Mouse (Mus musculus): ENCODE data around the gene Capzb.
A peak's percentile ranks its signal among the peaks of the same experiment; 100 is the strongest.

The Capzb gene

GRCm38 (mm10) chr4:139234261-139234660, 41.6 kb downstream of the Capzb start:
- DNase-seq (ENCODE audit: low read depth, low spot score), result no peak

DNA sequence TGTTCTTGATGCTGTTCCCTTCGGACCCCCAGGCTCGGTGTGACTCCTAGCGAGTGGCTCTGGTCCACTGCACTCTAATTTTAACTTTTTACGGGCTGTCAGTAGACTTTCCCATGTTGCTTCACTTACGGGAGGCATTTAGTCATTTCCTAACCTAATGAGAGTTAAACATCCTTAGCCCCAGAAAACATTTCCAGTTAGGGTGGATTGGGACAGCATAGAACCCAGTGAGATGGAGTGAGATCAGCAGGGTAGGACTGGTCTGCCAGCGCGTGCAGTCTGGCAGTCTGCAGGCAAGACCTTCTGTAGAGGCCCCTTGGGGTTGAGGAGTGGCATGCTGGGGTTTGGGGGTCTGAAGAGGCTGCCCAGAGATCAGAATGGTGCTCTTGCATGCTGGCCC, 42.9 kb downstream of the Capzb start:
- DNase-seq (ENCODE audit: low read depth, low spot score), result no peak

GRCm38 (mm10) chr4:139238612-139239011, 45.9 kb downstream of the Capzb start:
- no peak for DNase-seq (ENCODE audit: low read depth, low spot score)

- DNase-seq (ENCODE audit: low read depth, low spot score), result peak; percentile 68
These were observed 47.6 kb downstream of the Capzb start for GRCm38 (mm10) chr4:139240334-139240733.

GRCm38 (mm10) chr4:139241678-139242606, 49.2 kb downstream of the Capzb start:
- no peak for DNase-seq (ENCODE audit: low read depth, low spot score)

- DNase-seq (ENCODE audit: low read depth, low spot score), result no peak
These were observed 49.9 kb downstream of the Capzb start for GRCm38 (mm10) chr4:139242607-139242955.

GRCm38 (mm10) chr4:139244176-139244575, 51.5 kb downstream of the Capzb start:
- no peak for DNase-seq (ENCODE audit: low read depth, low spot score)

- DNase-seq (ENCODE audit: low read depth, low spot score), result no peak
These were observed 52.1 kb downstream of the Capzb start for GRCm38 (mm10) chr4:139244766-139245165.

DNA sequence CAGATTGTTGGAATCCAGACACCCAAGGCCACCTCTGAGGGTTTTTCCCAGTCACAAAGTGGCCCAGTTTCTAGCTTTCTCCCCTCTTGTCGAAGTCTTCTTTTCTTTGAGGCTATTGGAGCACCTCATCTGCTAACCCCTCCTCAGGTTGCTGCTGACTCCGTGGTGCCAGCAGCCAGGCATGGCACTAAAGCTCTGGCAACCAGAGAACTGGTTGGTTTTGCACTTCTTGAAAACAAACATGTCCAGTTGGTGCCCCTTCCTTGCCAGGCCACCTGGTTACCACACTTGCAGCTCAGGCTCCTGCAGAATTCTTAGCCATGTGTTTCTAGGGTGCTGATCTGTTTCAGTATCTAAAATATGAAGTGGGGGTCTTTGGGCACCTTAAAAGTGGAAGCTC, 52.8 kb downstream of the Capzb start:
- DNase-seq (ENCODE audit: low read depth, low spot score), result no peak

DNA sequence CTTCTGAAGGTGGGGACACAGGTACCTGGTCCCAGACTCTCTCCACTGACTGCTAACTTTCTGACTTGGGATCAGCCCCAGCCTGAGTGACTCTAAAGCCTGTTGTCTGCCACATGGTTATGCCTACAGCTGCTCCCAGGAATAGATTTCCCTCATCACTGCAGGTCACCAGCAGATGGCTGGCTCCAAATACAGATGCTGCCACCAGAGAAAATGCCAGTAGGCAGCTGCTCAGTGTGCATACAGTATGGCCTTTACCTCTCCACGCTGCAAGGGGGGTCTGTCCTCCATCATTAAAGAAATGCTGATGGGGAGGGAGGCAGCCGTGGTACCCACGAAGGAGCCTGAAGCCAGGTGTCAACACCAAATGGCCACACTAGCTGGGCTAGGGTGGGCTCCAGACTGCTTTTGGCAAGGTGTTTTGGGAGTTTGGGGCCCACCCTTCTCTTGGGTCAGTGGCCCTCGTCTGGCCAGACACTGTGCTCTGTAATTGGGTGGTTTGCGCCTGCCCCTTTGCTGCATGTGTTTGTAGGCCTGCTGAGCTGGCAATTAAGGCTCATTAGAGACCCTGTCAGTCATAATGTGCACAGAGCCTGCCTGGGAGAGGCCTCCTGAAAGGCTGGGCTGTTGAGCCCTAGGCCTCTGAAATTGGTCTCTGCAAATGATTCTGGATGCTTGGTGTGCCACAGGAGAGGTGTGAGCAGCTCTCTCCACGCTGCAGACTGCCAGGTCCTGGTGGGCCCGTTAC, 53.6 kb downstream of the Capzb start:
- DNase-seq (ENCODE audit: low read depth, low spot score), result no peak

GRCm38 (mm10) chr4:139247966-139248365, 55.3 kb downstream of the Capzb start:
- DNase-seq (ENCODE audit: low read depth, low spot score), result no peak

- no peak for DNase-seq (ENCODE audit: low read depth, low spot score)
These were observed 56.0 kb downstream of the Capzb start for GRCm38 (mm10) chr4:139248736-139249135.

- DNase-seq (ENCODE audit: low read depth, low spot score), result peak; percentile 49
These were observed 57.3 kb downstream of the Capzb start for GRCm38 (mm10) chr4:139250043-139250442.

- DNase-seq (ENCODE audit: low read depth, low spot score), result no peak
These were observed 58.2 kb downstream of the Capzb start for GRCm38 (mm10) chr4:139250886-139251285.

- DNase-seq (ENCODE audit: low read depth, low spot score), result peak; percentile 85
These were observed 59.5 kb downstream of the Capzb start for GRCm38 (mm10) chr4:139252051-139252760.

DNA sequence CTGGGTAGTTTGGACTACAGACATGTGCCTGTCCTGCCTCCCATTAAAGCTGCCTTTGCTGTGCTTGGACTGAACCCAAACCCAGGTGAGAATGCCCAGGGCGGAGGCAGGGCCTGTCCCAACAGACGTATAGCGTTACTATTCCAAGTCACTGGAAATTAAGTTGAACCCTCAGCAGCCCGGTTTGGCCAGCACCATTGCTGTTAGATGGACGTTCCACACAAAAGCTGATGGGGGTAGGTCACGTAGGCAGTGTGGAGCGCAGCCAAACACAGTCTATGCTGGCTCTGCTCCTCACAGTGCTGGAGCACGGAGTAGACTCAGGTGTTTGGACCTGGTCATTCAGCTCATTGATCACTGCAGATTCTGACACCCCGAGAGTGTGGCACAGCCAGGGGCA, 60.5 kb downstream of the Capzb start:
- DNase-seq (ENCODE audit: low read depth, low spot score), result no peak

GRCm38 (mm10) chr4:139256146-139256545, 63.4 kb downstream of the Capzb start:
- no peak for DNase-seq (ENCODE audit: low read depth, low spot score)

DNA sequence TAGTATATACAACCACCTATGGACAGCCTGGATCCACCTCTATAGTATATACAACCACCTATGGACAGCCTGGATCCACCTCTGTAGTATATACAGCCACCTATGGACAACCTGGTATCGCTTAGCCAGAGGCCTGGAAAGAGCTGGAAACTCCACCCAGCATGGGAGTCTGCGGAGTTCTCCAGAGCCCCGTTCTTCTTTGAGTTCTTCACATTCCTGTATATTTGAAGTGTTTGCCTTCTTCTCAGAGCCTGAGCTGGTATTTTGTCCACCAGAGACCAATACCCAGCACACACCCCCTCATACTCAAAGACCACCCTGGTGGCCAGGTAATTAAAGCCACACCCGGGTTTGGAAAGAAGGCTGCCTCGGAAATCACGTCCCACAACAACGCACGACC, 64.0 kb downstream of the Capzb start:
- no peak for DNase-seq (ENCODE audit: low read depth, low spot score)

DNA sequence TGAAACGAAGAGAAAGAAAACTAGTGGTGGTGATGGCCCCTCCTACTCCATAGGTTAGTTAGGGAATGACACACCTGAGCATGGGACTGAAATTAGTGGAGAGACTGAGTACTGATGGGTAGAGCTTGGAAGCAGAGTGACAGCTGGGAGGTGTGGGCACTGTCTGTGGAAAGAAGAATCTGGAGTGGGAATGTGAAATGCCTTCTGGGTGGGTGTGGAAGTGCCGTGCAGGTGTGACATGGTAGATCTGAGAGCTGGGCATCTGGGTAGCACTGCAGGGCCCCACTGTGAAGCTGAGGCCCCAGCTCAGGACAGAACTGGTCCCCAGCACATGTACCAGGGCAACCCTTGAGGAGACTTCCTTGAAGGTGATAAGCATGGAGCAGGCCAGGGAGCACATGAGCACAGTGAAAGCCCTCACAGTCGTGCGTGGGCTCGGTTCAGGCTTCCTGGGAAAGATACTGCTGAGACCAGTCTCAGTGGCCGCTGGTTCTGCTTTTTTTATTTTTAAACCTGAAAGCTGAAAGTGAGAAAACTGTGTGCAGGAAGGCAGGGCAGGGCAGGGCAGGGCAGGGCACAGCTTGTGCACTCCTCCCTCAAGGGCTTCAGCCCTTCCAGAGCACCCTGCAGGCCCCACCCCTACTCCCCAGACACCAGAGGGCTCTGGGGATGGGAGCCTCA, 66.1 kb downstream of the Capzb start:
- no peak for DNase-seq (ENCODE audit: low read depth, low spot score)

DNA sequence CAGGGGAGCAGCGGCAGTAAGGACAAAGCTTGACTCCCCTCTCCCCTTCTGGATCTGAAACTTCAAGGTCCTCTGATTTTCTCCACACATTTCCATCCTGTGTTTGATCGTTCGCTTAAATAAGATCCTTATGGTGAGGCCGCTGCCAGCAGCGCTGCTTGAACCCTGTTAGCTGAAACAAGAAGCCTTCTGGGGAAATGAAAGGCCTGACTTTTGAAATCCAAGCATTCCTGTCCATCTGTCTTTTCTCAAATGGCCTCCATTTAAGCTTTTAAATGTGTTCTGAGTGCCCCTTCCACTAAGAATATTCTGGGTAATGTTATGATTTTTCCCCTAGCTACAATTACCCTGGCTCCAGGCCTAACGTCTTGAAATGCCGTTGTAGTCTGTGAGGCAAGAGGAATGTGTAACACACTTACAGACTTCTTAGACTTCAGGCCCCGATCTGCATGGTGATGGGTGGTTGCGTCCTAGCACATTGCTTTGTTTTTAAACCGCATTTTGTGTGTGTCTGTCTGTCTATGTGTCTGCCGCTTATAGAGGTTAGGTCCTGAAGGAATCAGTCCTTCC, 66.7 kb downstream of the Capzb start:
- DNase-seq (ENCODE audit: low read depth, low spot score), result no peak

- DNase-seq (ENCODE audit: low read depth, low spot score), result no peak
These were observed 70.3 kb downstream of the Capzb start for GRCm38 (mm10) chr4:139262981-139263380.
